Mouse (Mus musculus) mouse trophoblast stem cell (cell line): ENCODE results near the gene Srsf7.

Source experiments
- in situ Hi-C, 2 experiments: fragments of 300-500 bp; cut with MseI, MboI; formaldehyde crosslinking; loops; 2 replicates in 1 of 2; 3 replicates in 1 of 2; pipeline ENCODE4 v1.15.1; 2025

Srsf7 gene

GRCm38 (mm10) chr17:80160454-80160853 lies 46.7 kb downstream of the Srsf7 start:
- in situ Hi-C loops = no loop called here

GRCm38 (mm10) chr17:80157489-80157888 lies 49.6 kb downstream of the Srsf7 start:
- in situ Hi-C loops = no loop called here

GRCm38 (mm10) chr17:80156905-80157304 lies 50.2 kb downstream of the Srsf7 start:
- in situ Hi-C loops = no loop called here

GRCm38 (mm10) chr17:80153631-80154030 lies 53.5 kb downstream of the Srsf7 start:
- in situ Hi-C loops = no loop called here

GRCm38 (mm10) chr17:80152767-80153630 lies 54.1 kb downstream of the Srsf7 start:
- in situ Hi-C loops = no loop called here

GRCm38 (mm10) chr17:80151353-80151752 lies 55.8 kb downstream of the Srsf7 start:
- in situ Hi-C loops = no loop called here
